Mouse (Mus musculus) adrenal gland, adult (tissue): ENCODE data around the gene Ube2e2.
A peak's percentile ranks its signal among the peaks of the same experiment; 100 is the strongest.

Experiments
- DNase-seq, 2 experiments: peaks; one replicate each; pipeline ENCODE4 v3.0.0; 2022 to 2023; ENCODE audit warnings: low spot score in 1 of 2; ENCODE audit not compliant: inconsistent age in 2 of 2

The Ube2e2 gene

GRCm38 (mm10) chr14:18893947-18894445 lies at the start of gene Ube2e2:
TSS of gene Ube2e2 (minus strand) at chr14:18894267.
- no peak for DNase-seq

- DNase-seq = peak in 1 of 2 experiments; percentile 16
Observed at GRCm38 (mm10) chr14:18940068-18940467, 46.0 kb upstream of the Ube2e2 start.

GRCm38 (mm10) chr14:18903553-18903952 lies 9.5 kb upstream of the Ube2e2 start:
- DNase-seq = no peak

- peak; percentile 92 to 97 for DNase-seq
Observed at GRCm38 (mm10) chr14:18893121-18893946, 733 bp downstream of the Ube2e2 start.

- peak in 1 of 2 experiments; percentile 35 for DNase-seq
Observed at GRCm38 (mm10) chr14:18889571-18889970, 4.5 kb downstream of the Ube2e2 start.

GRCm38 (mm10) chr14:18882493-18882892 lies 11.6 kb downstream of the Ube2e2 start:
- DNase-seq = no peak

GRCm38 (mm10) chr14:18870716-18871115 lies 23.4 kb downstream of the Ube2e2 start:
- no peak for DNase-seq

- no peak for DNase-seq
Observed at GRCm38 (mm10) chr14:18828661-18829060, 65.4 kb downstream of the Ube2e2 start.

- DNase-seq = no peak
Observed at GRCm38 (mm10) chr14:18826753-18827152, 67.3 kb downstream of the Ube2e2 start.

- DNase-seq = no peak
Observed at GRCm38 (mm10) chr14:18820713-18821112, 73.4 kb downstream of the Ube2e2 start.

GRCm38 (mm10) chr14:18796857-18797256 lies 97.2 kb downstream of the Ube2e2 start:
- no peak for DNase-seq

- DNase-seq = no peak
Observed at GRCm38 (mm10) chr14:18795787-18796186, 98.3 kb downstream of the Ube2e2 start.

- no peak for DNase-seq
Observed at GRCm38 (mm10) chr14:18778993-18779675, 114.9 kb downstream of the Ube2e2 start.

GRCm38 (mm10) chr14:18778241-18778640 lies 115.8 kb downstream of the Ube2e2 start:
- no peak for DNase-seq

- DNase-seq = no peak
Observed at GRCm38 (mm10) chr14:18776132-18776531, 117.9 kb downstream of the Ube2e2 start.

- DNase-seq = peak; percentile 27 to 69
Observed at GRCm38 (mm10) chr14:18773724-18774123, 120.3 kb downstream of the Ube2e2 start.

- no peak for DNase-seq
Observed at GRCm38 (mm10) chr14:18759601-18760356, 134.3 kb downstream of the Ube2e2 start.

- no peak for DNase-seq
Observed at GRCm38 (mm10) chr14:18758595-18759532, 135.2 kb downstream of the Ube2e2 start.

- no peak for DNase-seq
Observed at GRCm38 (mm10) chr14:18758003-18758402, 136.1 kb downstream of the Ube2e2 start.

GRCm38 (mm10) chr14:18755410-18755809 lies 138.7 kb downstream of the Ube2e2 start:
- no peak for DNase-seq
